Mouse (Mus musculus): Measurements from ENCODE around the gene Palm2.

DNA sequence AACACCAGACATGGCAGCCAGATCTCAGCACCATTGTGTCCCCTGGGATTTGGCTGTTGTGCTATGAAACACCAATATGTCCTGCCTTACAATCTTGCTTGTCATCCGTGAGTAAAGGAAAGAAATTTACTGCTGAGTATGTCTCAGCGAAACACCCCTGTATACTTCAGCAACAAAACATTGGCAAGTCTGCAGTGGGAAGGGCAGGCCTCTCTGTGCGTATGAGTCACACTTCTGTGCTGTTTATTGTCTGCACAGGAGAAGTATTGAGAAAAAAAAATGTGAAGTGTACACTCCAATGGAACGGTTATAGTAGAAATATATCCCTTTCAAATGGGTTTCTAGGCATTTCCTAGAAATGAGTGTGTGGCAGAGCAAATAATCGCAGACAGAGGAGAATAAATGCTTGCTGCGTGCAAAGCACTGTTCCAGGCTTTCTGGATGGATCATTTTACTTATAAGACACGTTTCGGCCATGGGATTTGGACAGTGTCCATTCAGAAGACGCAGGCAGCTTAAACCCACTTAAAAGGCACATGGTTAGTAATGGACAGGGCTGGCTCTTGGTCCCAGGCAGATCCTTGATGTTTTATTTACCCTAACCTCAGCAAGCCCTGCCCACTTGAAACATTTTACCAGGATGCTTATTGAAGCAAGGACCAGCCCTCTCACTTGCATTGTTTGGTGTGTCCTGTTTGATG lies 202.9 kb downstream of the Palm2 start:
- TF ChIP-seq GATA1 (IDR thresholded peaks at IDR 0.05; ENCODE audit: low read depth, low read length): no peak
- TF ChIP-seq NELFE (IDR thresholded peaks at IDR 0.05; ENCODE audit: low read depth, low read length): no peak
- TF ChIP-seq MAZ (IDR thresholded peaks at IDR 0.05; ENCODE audit: low read depth, low read length): no peak

Data from MEL (cell line).